Mouse (Mus musculus): ENCODE results near the gene Itm2b. TPM values are rescaled to one million over a fixed set of nuclear protein-coding genes. Genes with fewer than 3 reads are reported as not detected.

Itm2b gene
- polyA plus RNA-seq, 1 experiment from 2014 or later, result 763 TPM

DNA sequence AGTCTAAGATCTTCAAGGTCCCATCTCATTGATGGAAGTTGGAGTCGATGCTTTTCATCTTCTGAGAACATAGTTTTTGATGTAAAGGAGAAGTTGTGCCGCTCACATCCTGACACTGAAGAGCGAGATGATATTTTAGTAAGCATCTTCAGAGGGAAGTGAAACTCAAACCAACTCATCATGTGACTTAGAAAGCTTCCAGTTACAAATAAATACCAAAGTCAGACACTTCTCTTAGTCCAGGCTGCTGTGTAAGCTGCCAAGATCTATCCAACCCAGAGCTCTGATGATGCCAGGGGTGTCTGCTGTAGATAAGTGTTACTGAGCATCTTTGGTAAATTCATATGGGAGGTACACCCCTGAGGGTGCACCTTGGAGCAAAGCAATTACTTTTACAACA lies 51.2 kb downstream of the Itm2b start:
- H3K9ac ChIP-seq (replicated peaks), result no peak overlapping the region
- H3K27ac ChIP-seq (replicated peaks), result no peak overlapping the region
- no peaks in the 10 kb centered on the region for H3K27me3 ChIP-seq (replicated peaks)
- H3K4me2 ChIP-seq, result no peak overlapping the region
- ATAC-seq (ENCODE audit: low FRiP score), result no peak
- no peak overlapping the region for H3K4me3 ChIP-seq (replicated peaks)
- H3K36me3 ChIP-seq, result no peaks in the 10 kb centered on the region
- WGBS, result 96% methylated on average over 3 of the region's 3 CpGs
- no peaks in the 10 kb centered on the region for H3K9me3 ChIP-seq (replicated peaks)
- H3K4me1 ChIP-seq, result no peaks in the 10 kb centered on the region

DNA sequence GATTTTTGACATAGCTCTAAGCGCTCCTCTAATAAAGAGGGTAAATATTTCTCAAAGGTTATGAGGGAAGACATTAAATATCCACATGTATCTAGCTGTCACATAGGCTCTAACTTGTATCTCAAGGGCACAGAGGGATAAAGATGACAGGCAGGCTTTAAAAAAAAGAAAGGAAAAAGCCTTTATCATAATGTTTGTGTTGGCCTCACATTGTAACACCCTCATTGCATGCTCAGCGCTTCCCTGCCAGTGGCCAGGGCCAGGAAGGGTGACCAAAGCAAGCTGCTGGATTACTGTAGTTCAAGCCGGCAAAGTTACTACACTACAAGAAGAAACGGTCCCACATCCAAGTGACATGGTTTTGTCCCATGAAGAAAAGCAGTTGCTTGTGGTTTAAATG lies 53.7 kb downstream of the Itm2b start:
- Histone ChIP-seq H3K4me3 (replicated peaks) (no peak overlapping the region), H3K27me3 (replicated peaks) (no peaks in the 10 kb centered on the region), H3K9ac (replicated peaks) (no peak overlapping the region), H3K27ac (replicated peaks) (no peak overlapping the region), H3K4me1 (peaks cover 7% of the 10 kb centered on the region), H3K36me3 (no peaks in the 10 kb centered on the region), H3K9me3 (replicated peaks) (no peaks in the 10 kb centered on the region), H3K4me2 (no peak overlapping the region)
- no peak for ATAC-seq (ENCODE audit: low FRiP score)
- 91% methylated on average over 4 of the region's 4 CpGs for WGBS

DNA sequence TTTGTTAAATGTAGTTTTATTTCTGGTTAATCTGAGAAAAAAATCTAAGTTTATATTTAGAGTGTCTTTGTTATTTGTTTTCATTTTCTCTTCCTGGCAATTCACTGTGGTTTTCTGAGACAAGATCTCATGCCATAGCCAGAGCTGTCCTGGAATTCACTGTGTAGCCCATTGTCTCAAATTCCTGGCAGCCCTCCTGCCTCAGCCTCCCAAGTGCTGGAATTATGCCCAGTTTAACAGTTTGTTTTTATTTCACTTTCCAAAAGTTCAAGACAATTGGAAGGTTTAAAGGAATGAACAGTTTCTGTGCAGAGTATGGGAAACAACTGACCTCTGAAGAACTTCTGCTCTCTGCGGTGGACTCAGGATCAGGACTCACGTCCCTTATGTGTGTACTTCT lies 55.2 kb downstream of the Itm2b start:
- no peaks in the 10 kb centered on the region for H3K36me3 ChIP-seq
- no peaks in the 10 kb centered on the region for H3K9me3 ChIP-seq (replicated peaks)
- no peak overlapping the region for H3K9ac ChIP-seq (replicated peaks)
- H3K27ac ChIP-seq (replicated peaks), result no peak overlapping the region
- peaks cover 9% of the 10 kb centered on the region for H3K4me1 ChIP-seq
- ATAC-seq (ENCODE audit: low FRiP score), result no peak
- no peak overlapping the region for H3K4me2 ChIP-seq
- no peak overlapping the region for H3K4me3 ChIP-seq (replicated peaks)
- H3K27me3 ChIP-seq (replicated peaks), result no peaks in the 10 kb centered on the region
- WGBS, result 92% methylated on average over 2 of the region's 2 CpGs

DNA sequence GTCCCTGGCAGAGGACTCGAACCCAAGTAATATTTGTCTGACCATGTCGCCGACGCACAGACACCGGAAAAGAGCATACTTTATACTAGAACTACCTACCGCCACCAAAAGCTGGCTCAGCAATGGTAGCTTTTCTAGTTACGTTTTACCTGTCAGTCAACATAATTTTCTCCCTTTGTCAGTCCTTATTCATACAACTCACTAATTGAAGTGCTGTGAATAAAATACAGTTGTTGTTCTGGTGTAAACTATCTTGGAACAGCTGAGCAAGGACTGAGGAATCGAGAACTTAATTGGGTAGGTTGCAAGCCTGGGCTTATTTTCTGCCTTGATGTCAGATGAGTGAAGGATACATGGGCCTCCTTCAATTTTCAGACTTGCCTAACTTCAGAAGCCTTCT lies 58.6 kb downstream of the Itm2b start:
- Histone ChIP-seq H3K36me3 (no peaks in the 10 kb centered on the region), H3K9ac (replicated peaks) (peak overlapping the region; percentile 89), H3K9me3 (replicated peaks) (no peaks in the 10 kb centered on the region), H3K27me3 (replicated peaks) (no peaks in the 10 kb centered on the region), H3K27ac (replicated peaks) (peak overlapping the region; percentile 89), H3K4me2 (peak overlapping the region; percentile 92), H3K4me1 (peaks cover 20% of the 10 kb centered on the region), H3K4me3 (replicated peaks) (peak overlapping the region; percentile 94)
- WGBS, result 5% methylated on average over 8 of the region's 8 CpGs
- ATAC-seq (ENCODE audit: low FRiP score), result no peak

DNA sequence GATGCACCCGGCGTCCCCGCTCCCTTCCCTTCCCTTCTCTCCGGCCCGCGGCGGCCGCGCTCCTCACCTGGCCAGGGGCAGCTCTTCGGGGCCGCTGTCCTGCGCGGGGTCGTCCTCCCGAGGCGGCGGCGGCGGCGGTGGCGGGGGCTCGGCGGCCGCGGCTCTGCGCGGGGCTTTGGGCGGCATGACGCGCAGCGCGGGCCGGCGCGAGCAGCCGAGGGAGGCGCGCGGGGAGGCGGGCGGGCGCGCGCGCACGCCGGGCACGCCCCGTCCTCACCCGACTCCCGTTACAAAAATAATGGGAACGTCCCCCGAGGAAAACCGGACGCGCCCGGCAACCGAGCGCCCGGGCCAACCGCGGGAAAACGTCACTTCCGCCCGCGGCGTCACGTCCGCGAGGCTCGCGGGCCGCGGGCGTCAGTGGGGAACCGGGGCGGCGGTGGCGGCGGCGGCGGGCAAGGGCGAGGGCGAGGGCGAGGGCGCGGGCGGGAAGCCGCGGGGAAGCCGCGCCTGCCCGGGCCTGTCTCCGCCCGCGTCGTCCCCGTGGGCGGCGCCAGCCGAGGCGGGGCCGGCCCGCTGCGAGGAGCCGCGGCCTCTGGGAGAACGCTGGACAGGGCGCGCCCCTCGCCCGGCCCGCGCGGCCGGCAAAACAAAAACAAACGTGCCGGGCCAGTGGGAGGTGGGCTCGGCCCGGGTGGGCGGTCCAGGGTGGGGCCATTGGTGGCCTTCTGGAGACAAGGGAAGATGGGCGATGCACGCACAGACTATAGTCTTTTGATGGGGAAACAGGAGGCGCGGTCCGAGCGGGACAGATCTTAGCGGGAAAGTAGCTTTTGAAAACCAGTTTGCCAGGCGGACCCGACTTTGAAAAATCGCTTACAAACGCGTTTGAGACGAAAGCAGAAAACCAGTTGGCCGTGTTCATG lies 59.4 kb downstream of the Itm2b start, which contains the start of gene Rb1:
Gene Rb1 (minus strand): TSS at position 367 of the 926 bp plus-strand sequence.
- no peaks in the 10 kb centered on the region for H3K27me3 ChIP-seq (replicated peaks)
- H3K36me3 ChIP-seq, result no peaks in the 10 kb centered on the region
- peak within 1 kb of the TSS; percentile 89 for H3K27ac ChIP-seq (replicated peaks)
- H3K9me3 ChIP-seq (replicated peaks), result no peaks in the 10 kb centered on the region
- peaks cover 20% of the 10 kb centered on the region for H3K4me1 ChIP-seq
- 0% methylated on average over 47 of the region's 135 CpGs for WGBS
- H3K4me3 ChIP-seq (replicated peaks), result peak within 1 kb of the TSS; percentile 94
- peak within 1 kb of the TSS; percentile 89 for H3K9ac ChIP-seq (replicated peaks)
- H3K4me2 ChIP-seq, result peak within 1 kb of the TSS; percentile 92
- ATAC-seq (ENCODE audit: low FRiP score), result peak; percentile 89

DNA sequence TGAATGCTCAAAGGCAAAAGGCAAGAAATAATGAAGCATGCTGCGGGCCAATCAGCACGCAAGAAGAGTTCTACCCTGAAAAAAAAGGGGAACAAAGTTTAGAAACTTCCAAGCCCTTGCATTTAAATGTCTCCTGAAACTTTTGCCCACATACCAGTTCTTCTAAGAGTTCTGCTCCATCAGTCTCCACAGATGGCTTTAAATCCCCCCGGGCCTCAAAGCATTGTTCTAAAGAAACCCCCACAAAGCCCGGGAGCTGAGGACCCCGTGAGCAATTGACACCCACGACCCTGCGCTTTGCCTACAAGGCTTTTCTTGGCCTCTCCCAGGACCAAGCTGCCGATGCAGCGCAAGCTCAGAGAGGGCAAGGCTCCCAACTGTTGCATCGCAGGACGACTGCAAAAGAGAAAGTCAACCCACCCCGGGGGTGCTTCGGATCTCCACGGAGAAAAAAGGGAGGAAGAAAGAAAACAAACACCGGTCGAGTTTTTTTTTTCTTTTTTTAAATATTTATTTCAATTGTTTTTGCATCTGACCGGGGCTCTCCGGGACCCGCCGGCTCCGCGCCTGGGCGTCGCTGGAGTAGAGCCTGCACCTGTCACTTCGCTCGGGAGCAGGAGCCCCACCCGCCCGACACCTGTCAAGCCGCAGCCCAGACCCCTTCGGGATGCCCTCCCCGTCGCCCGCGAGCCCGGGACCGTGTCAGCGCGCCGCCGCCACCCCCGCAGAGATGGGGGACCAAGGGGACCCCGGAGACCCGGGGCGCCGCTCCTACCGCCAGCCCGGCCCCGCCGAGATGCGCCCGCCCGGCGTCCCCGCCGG lies 60.2 kb downstream of the Itm2b start:
- Histone ChIP-seq H3K36me3 (no peaks in the 10 kb centered on the region), H3K9me3 (replicated peaks) (no peaks in the 10 kb centered on the region), H3K9ac (replicated peaks) (peak overlapping the region; percentile 89), H3K27ac (replicated peaks) (peak overlapping the region; percentile 89), H3K4me3 (replicated peaks) (peak overlapping the region; percentile 94), H3K27me3 (replicated peaks) (no peaks in the 10 kb centered on the region), H3K4me2 (peak overlapping the region; percentile 92), H3K4me1 (peaks cover 20% of the 10 kb centered on the region)
- 0% methylated on average over 42 of the region's 55 CpGs for WGBS
- ATAC-seq (ENCODE audit: low FRiP score), result peak; percentile 65; the same call in 1 of the 2 replicates

DNA sequence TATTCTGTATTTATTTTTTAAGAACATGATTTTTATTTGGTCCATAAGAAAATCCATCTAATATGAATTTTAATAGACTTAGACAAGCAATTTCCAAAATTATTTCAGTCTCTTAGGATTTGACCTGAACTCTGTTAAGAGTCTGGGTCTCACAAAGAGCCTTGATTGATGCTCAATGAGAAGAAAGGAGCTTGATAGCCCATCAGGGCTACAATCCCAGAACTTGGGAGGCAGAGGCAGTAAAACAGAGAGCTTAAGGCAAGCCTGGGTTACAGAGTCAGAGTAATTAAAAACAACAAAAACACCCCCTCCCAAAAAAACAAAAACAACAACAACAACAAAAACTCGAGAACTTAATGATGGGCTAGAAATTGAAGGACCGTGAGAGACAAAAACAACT lies 61.1 kb downstream of the Itm2b start:
- no peak overlapping the region for H3K4me3 ChIP-seq (replicated peaks)
- peak overlapping the region; percentile 92 for H3K4me2 ChIP-seq
- H3K9ac ChIP-seq (replicated peaks), result no peak overlapping the region
- peaks cover 20% of the 10 kb centered on the region for H3K4me1 ChIP-seq
- H3K36me3 ChIP-seq, result no peaks in the 10 kb centered on the region
- no peaks in the 10 kb centered on the region for H3K9me3 ChIP-seq (replicated peaks)
- no peak overlapping the region for H3K27ac ChIP-seq (replicated peaks)
- 21% methylated on average over 2 of the region's 2 CpGs for WGBS
- H3K27me3 ChIP-seq (replicated peaks), result no peaks in the 10 kb centered on the region
- no peak for ATAC-seq (ENCODE audit: low FRiP score)

DNA sequence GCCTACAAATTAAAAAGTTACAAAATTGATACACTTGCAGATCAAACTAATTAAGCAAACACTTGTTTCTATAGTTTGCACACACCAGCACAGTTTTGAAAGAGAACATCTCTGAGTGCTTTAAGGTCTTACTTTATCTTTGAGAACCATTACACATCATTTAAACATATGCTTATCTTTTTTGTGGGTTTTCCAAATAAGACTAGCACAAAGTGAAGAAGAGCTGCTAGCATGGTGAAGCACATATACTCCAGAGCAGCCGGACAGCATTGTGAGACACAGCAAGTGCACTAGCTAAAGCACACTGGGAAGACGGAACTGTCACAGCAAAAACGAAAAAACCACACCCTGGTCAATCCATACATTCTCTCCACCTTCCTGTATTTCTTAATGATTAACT lies 62.9 kb downstream of the Itm2b start:
- H3K4me3 ChIP-seq (replicated peaks), result no peak overlapping the region
- no peaks in the 10 kb centered on the region for H3K9me3 ChIP-seq (replicated peaks)
- WGBS, result 85% methylated on average over 3 of the region's 3 CpGs
- H3K4me1 ChIP-seq, result peaks cover 20% of the 10 kb centered on the region
- H3K27ac ChIP-seq (replicated peaks), result no peak overlapping the region
- ATAC-seq (ENCODE audit: low FRiP score), result no peak
- no peaks in the 10 kb centered on the region for H3K36me3 ChIP-seq
- no peaks in the 10 kb centered on the region for H3K27me3 ChIP-seq (replicated peaks)
- H3K4me2 ChIP-seq, result no peak overlapping the region
- no peak overlapping the region for H3K9ac ChIP-seq (replicated peaks)

DNA sequence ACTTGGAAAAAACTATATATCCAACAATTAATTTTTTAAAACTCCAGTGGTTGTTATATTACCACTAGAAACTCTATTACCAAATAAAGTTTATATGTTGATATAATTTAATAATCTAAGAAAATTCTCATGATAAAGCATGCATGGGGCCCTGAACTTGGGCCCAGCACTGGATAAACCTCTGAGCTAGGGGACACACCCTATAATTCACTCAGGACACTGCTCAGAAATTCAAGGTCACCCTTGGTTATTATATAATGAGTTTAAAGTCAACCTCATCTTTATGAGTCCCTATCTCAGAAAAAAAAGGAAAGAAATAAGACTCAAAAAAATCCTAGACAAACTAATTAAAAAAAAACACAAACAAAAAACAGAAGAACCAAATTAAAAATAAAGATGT lies 68.2 kb downstream of the Itm2b start:
- ATAC-seq (ENCODE audit: low FRiP score), result no peak
- Histone ChIP-seq H3K4me1 (no peaks in the 10 kb centered on the region), H3K9me3 (replicated peaks) (no peaks in the 10 kb centered on the region), H3K4me3 (replicated peaks) (no peak overlapping the region), H3K9ac (replicated peaks) (no peak overlapping the region), H3K27ac (replicated peaks) (no peak overlapping the region), H3K36me3 (no peaks in the 10 kb centered on the region), H3K27me3 (replicated peaks) (no peaks in the 10 kb centered on the region), H3K4me2 (no peak overlapping the region)

DNA sequence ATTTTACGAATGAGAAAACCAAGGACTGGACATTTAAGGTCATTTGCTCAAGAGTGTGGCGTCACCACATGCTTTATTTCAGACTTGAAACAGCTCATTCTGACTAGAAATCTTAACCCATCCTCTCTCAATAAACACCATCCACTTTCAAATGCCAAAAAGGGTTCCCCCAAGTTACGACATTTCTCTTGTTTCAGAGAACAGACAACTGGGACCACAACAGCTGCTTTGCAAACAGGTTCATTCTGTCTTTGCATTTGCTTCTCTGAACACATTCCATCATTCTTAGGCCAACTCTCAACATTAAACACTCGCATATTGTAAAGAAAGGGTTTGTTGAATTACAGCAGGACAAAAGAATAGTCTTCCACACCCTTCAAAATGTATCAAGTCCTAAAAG lies 71.2 kb downstream of the Itm2b start:
- 77% methylated on average over 4 of the region's 4 CpGs for WGBS
- no peak overlapping the region for H3K4me3 ChIP-seq (replicated peaks)

DNA sequence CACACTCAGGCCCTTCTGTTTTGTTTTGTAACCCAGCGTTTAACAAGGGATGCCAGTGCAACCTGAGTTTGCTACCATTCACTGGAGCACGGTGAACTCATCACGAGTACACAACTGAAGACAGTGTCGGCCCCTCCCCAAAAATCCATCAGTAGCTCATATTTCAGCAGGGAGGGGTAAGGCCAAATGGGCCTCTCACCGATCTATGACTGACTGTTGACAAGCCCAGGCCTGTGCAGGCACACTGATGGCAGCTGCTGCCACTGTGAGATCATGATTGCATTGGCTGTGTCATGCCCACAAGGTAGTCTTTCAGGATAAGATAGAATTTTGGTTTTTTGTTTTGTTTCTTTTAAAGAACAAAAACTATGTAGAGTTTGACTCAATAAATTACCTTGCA lies 71.7 kb downstream of the Itm2b start:
- ATAC-seq (ENCODE audit: low FRiP score), result no peak
- WGBS, result 76% methylated on average over 5 of the region's 5 CpGs
- Histone ChIP-seq H3K4me2 (no peak overlapping the region), H3K4me3 (replicated peaks) (no peak overlapping the region), H3K4me1 (peaks cover 3% of the 10 kb centered on the region; the same call in 1 of the 2 replicates), H3K27me3 (replicated peaks) (no peaks in the 10 kb centered on the region), H3K9ac (replicated peaks) (no peak overlapping the region), H3K27ac (replicated peaks) (no peak overlapping the region), H3K9me3 (replicated peaks) (no peaks in the 10 kb centered on the region), H3K36me3 (no peaks in the 10 kb centered on the region)

More for the DNA sequence above, 71.2 kb downstream of the Itm2b start:
- no peak for ATAC-seq (ENCODE audit: low FRiP score)
- Histone ChIP-seq H3K36me3 (no peaks in the 10 kb centered on the region), H3K4me2 (no peak overlapping the region), H3K9ac (replicated peaks) (no peak overlapping the region), H3K27ac (replicated peaks) (no peak overlapping the region), H3K27me3 (replicated peaks) (no peaks in the 10 kb centered on the region), H3K4me1 (peaks cover 3% of the 10 kb centered on the region; the same call in 1 of the 2 replicates), H3K9me3 (replicated peaks) (no peaks in the 10 kb centered on the region)
